In genomic region chr19:34523106-34523725, GRCm38 (mm10) we compare ENCODE assay signal across 14 mouse cellular contexts. TPM values are rescaled to one million over a fixed set of nuclear protein-coding genes. Genes with fewer than 3 reads are reported as not detected.
A peak's percentile ranks its signal among the peaks of the same experiment; 100 is the strongest.
DNase-seq lines count a peak whose midpoint lies in the region.
"Had no signal": no experiment of that assay in that cellular context is flagged by ENCODE, and none has a peak within 500 bp of the region (broad histone marks: within the 10 kb centered on the region; RNA-seq: fewer than 3 reads in every experiment).

No protein-coding gene starts in this region.

- intact Hi-C loops in heart, postnatal 36 days (cut with DNase I) = no loop called here

- peak; percentile 96 for DNase-seq in heart, adult 11 months
- DNase-seq in heart, postnatal 36 days = no peak
- DNase-seq in kidney, adult 9 months = peak; percentile 82
- DNase-seq in kidney, postnatal 10 days = no peak
- peak; percentile 3 for DNase-seq in thymus, postnatal 4 days
- DNase-seq in thymus, postnatal 36 days = no peak
- no peak for DNase-seq in layer of hippocampus, postnatal 36 days
- DNase-seq in left cerebral cortex, adult 11 months (ENCODE audit: low spot score) = no peak
- DNase-seq: adrenal gland, postnatal 14 days; cerebellum, adult 11 months; cerebellum, postnatal 10 days; gastrocnemius, postnatal 14 days; right cerebral cortex, adult 18-20 months; thymus, adult 18-20 months had no signal

RNA-seq across cellular contexts. Expression of gene Lipa, which starts 4.1 kb away (rescaled TPM):
- total RNA-seq in heart, postnatal 36 days (2021) = 10 to 100 TPM; 28.0 to 28.4 TPM
- 10 to 100 TPM; 20.2 to 20.5 TPM for total RNA-seq in layer of hippocampus, postnatal 36 days (2021)

RNA-seq across cellular contexts. Expression of gene Ifit2, which starts 27.3 kb away (rescaled TPM):
- total RNA-seq in heart, postnatal 36 days (2021) = 1 to 10 TPM; 5.8 to 6.5 TPM
- 1 to 10 TPM; 3.9 to 5.4 TPM for total RNA-seq in layer of hippocampus, postnatal 36 days (2021)

RNA-seq across cellular contexts. Expression of gene Ch25h, which starts 48.3 kb away (rescaled TPM):
- total RNA-seq in heart, postnatal 36 days (2021) = under 1 TPM; 0.28 to 0.49 TPM
- total RNA-seq in layer of hippocampus, postnatal 36 days (2021) = 1 to 10 TPM in 1 of 2 experiments, under 1 TPM in 1; 0.50 to 1.2 TPM
- total RNA-seq: adrenal gland, postnatal 14 days; gastrocnemius, postnatal 14 days had no signal

Comparison
In these comparisons a context has a peak if more than half of its experiments do, and no peak if none do; other contexts are left out.
1. DNase-seq: peak in heart, adult 11 months (single experiment), kidney, adult 9 months (single experiment) and thymus, postnatal 4 days (single experiment); none in heart, postnatal 36 days (0 of 2), kidney, postnatal 10 days (single experiment), thymus, postnatal 36 days (0 of 2), layer of hippocampus, postnatal 36 days (0 of 2) and left cerebral cortex, adult 11 months (single experiment).